Mouse (Mus musculus) frontal cortex, postnatal 36 days (tissue): ENCODE results near the gene Cnih3.

Source experiments
- DNase-seq, 2 experiments: peaks; one replicate each; pipeline ENCODE4 v3.0.0; 2022; ENCODE audit warnings: low spot score in 2 of 2

Gene Cnih3

GRCm38 (mm10) chr1:181448041-181448440 is 95.6 kb downstream of the Cnih3 start:
- DNase-seq = peak; percentile 53 to 60

- no peak for DNase-seq
Measured at GRCm38 (mm10) chr1:181453106-181453505, 100.7 kb downstream of the Cnih3 start.

GRCm38 (mm10) chr1:181456911-181457310 is 104.5 kb downstream of the Cnih3 start:
- DNase-seq = no peak

- DNase-seq = no peak
Measured at GRCm38 (mm10) chr1:181459431-181460105, 107.1 kb downstream of the Cnih3 start.

DNA sequence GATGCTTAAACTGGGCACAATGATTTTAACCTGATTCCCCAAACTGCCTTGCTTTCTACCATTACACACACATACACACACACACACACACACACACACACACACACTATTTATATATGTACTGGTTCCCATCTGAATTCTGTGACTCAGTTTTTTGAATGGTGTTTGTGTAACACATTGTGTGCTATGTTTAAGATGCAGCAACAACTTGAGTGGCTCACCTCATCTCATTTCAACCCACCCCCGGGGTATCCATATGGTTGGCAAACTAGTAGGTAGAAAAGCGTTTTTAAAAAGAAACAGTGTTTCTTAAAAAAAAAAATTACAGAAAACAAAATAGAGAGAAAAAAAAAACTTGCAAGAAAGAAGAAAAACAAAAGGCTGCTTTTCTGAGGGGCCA is 107.9 kb downstream of the Cnih3 start:
- no peak for DNase-seq

DNA sequence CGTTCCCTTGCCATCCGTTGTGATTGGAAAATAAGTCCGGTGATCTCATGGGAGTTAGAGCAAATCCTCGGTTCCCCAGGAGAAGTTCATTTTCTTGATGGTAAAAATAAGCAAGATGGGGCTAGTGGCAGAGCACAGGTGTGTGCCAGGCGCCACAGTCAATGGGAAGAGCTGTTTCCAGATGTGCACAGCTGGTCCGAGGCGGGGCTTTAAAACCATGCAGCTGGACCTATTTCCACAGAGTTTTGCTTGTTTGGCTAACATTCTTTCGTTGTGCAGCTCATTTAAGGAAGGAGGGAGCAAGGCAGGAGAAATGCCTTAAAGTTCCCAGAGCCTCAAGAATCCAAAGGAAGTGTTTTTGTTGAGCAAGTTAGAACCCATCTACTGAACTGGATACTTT is 109.1 kb downstream of the Cnih3 start:
- DNase-seq = no peak

- DNase-seq = no peak
Measured at GRCm38 (mm10) chr1:181462051-181462905, 109.8 kb downstream of the Cnih3 start.

GRCm38 (mm10) chr1:181462906-181463179 is 110.4 kb downstream of the Cnih3 start:
- no peak for DNase-seq

GRCm38 (mm10) chr1:181465027-181465426 is 112.6 kb downstream of the Cnih3 start:
- no peak for DNase-seq

DNA sequence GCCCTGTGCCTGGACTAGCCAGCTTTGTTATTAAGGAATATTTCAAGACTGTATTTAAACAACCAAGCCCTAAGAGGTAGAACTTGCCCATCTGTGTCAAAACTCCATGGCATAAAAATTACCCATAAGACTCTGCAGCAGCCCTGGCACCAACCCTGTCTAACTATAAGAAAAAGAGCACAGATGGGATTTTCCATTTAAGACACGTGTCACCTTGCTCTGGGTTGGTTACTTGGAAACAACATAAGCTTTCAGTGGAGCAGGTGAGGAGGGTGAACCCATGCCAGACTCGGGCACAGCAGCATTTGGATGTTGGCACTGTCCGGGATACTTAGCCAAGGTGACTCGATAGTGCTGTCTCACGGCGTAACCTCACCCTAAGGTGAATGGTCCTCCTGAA is 113.6 kb downstream of the Cnih3 start:
- DNase-seq = no peak

DNA sequence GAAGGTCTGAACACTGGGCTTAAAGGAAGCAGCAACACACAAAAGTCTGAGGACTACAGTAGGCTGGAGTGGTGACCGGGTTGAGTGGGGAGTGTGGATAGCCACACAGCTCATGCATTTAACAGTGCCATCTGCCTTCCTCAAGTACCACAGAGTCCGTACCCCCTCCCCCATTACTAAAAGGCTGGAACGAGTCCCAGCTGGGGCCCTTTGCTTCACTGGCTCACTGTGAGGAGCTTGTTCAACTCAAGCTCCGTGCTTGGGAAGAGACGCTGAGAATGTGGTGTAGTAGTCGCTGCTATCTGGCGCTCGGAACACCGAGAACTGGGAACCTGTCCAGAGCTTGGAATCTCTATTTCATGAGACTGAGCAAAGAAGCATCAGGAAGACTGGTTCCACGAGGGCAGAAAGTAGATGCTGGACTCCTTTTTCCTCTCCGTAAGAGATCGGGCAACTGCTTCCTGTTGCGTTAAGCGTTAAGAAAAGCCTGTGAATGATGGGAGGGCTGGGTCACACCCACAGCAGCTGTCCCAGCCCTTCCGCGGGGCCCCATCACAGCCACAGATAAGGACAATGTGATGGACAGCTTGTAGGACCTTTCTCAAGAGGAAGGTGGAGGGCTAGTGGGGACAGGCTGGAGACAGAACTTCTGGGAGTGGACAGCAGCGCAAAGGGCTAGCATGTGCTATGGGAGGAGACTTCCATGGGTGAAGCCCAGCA is 114.3 kb downstream of the Cnih3 start:
- DNase-seq = peak; percentile 70 to 77

DNA sequence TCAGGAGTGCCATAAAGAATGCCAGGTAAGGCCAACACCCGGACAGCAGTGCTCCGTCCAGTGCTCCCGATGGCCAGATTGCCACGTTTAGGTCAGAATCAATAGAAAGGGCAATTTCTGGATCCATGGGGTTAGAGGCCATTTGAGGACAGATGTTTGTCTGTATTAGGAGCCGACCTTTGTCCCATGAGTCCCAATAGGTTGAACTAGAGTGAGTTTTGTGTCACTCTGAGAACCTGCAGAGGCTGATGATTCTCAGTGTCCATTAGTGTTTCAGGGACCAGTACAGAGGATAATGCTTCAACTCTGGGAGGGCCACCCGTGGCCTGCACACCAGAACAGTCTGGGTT is 114.9 kb downstream of the Cnih3 start:
- DNase-seq = no peak

- DNase-seq = no peak
Measured at GRCm38 (mm10) chr1:181469415-181469814, 117.0 kb downstream of the Cnih3 start.

DNA sequence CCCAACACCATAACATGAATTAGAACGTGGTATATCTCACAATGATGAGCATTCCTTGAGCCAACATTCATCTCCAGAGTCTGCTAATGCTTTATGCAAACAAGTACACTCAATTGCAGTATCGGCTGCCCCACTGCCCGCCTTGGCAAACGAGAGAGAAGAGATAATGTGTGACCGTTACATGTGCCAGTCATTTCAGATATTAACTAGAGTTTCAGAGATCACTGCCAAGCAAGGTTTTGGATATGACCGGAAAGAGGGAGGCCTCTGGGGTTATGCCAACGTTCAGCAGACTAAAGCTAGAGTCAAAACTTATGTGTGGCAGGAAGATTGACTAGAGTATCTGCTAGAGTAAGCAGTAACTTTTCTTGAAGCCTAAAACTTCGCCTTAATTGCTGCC is 123.7 kb downstream of the Cnih3 start:
- DNase-seq = no peak

DNA sequence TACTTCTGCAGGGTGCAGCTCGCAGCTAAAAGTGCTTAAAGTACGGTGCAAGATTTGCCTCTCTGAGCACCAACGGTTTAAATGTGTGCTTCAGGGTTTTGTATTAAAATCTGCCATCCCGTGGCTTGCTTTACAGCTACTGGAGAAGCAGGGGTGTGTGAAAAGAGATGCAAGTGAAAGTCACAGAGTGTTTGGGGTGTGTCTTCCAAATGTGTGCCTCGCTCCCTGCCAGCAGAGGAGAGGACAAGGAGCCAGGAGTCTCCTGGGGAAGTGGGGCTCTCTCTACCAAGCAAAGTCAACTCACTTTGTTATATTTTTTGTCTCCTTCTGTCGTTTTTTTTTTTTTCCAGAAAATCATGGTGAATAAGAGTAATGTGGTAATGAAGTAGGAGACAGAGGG is 124.1 kb downstream of the Cnih3 start:
- no peak for DNase-seq

- no peak for DNase-seq
Measured at GRCm38 (mm10) chr1:181484696-181485095, 132.3 kb downstream of the Cnih3 start.

GRCm38 (mm10) chr1:181503471-181503870 is 151.0 kb downstream of the Cnih3 start:
- no peak for DNase-seq

GRCm38 (mm10) chr1:181505367-181505766 is 152.9 kb downstream of the Cnih3 start:
- no peak for DNase-seq
